Mouse (Mus musculus) liver, embryonic 12.5 days (tissue): Measurements from ENCODE around the gene Zc3h7a. TPM values are rescaled to one million over a fixed set of nuclear protein-coding genes. Genes with fewer than 3 reads are reported as not detected.

Experiments
- ATAC-seq: fragments of 200-750 bp; cut with Nextera tagmentation; 2 replicates; pipeline ENCODE4 v1.8.0; 2017; ENCODE audit warnings: moderate number of reproducible peaks, mild to moderate bottlenecking, moderate library complexity
- H3K27ac ChIP-seq: fragments of 300-500 bp; sonication (generic); 2 replicates; pipeline ENCODE4 v1.5.1; 2016; ENCODE audit warnings: mild to moderate bottlenecking
- H3K27me3 ChIP-seq: fragments of 300-500 bp; sonication (generic); replicated peaks from 2 replicates; pipeline ENCODE4 v1.6.1; 2016; ENCODE audit warnings: mild to moderate bottlenecking, moderate library complexity
- H3K36me3 ChIP-seq: fragments of 300-500 bp; sonication (generic); 2 replicates; pipeline ENCODE4 v1.6.1; 2016; ENCODE audit warnings: mild to moderate bottlenecking, moderate library complexity
- H3K4me1 ChIP-seq: fragments of 300-500 bp; sonication (generic); 2 replicates; pipeline ENCODE4 v1.6.1; 2016
- H3K4me2 ChIP-seq: fragments of 300-500 bp; sonication (generic); 2 replicates; pipeline ENCODE4 v1.6.1; 2016; ENCODE audit warnings: mild to moderate bottlenecking, moderate library complexity
- H3K4me3 ChIP-seq: fragments of 300-500 bp; sonication (generic); 2 replicates; pipeline ENCODE4 v1.5.1; 2016; ENCODE audit warnings: mild to moderate bottlenecking, moderate library complexity
- H3K9ac ChIP-seq: fragments of 300-500 bp; sonication (generic); 2 replicates; pipeline ENCODE4 v1.6.1; 2016; ENCODE audit warnings: mild to moderate bottlenecking, moderate library complexity
- H3K9me3 ChIP-seq: fragments of 300-500 bp; sonication (generic); replicated peaks from 2 replicates; pipeline ENCODE4 v1.6.1; 2016; ENCODE audit warnings: mild to moderate bottlenecking, moderate library complexity
- WGBS: fragments of 180-500 bp; shearing (Covaris S2); methylation state at CpG from one replicate; pipeline ENCODE4 v1.1.7; 2016; ENCODE audit not compliant: insufficient replicate concordance; 5-methylcytosine and 5-hydroxymethylcytosine counted together
- polyA plus RNA-seq: library from polyadenylated mRNA; unstranded; fragments of >200 nt; fragmentation: Nextera tagmentation; extraction: Ambion mirVana; gene quantifications from 2 replicates; pipeline ENCODE4 v1.2.1, GENCODE M21; 2016

Zc3h7a gene
- polyA plus RNA-seq, 1 experiment from 2014 or later = 55.0 TPM

- Histone ChIP-seq H3K36me3 (peaks cover 38% of the 10 kb centered on the region), H3K4me1 (peaks cover 42% of the 10 kb centered on the region), H3K27ac (peak overlapping the region; percentile 91), H3K27me3 (no peaks in the 10 kb centered on the region), H3K4me2 (peak overlapping the region; percentile 85), H3K4me3 (peak overlapping the region; percentile 83), H3K9me3 (no peaks in the 10 kb centered on the region), H3K9ac (peak overlapping the region; percentile 95)
- WGBS = 1% methylated on average over 31 of the region's 34 CpGs
- 0 out of 2 replicates have a peak, but pooled peaks have one; percentile 0 for ATAC-seq
Observed at GRCm38 (mm10) chr16:11133476-11134347, 42.5 kb downstream of the Zc3h7a start.

GRCm38 (mm10) chr16:11132839-11133238 is 43.4 kb downstream of the Zc3h7a start:
- 25% methylated on average over 2 of the region's 2 CpGs for WGBS
- peaks cover 42% of the 10 kb centered on the region for H3K4me1 ChIP-seq
- peak overlapping the region; percentile 95 for H3K9ac ChIP-seq

GRCm38 (mm10) chr16:11128301-11128700 is 47.9 kb downstream of the Zc3h7a start:
- H3K4me3 ChIP-seq = no peak overlapping the region
- peaks cover 23% of the 10 kb centered on the region for H3K4me1 ChIP-seq
- no peak for ATAC-seq
- no peak overlapping the region for H3K9ac ChIP-seq
- H3K36me3 ChIP-seq = peaks cover 58% of the 10 kb centered on the region
- no peak overlapping the region for H3K27ac ChIP-seq
- no peaks in the 10 kb centered on the region for H3K9me3 ChIP-seq
- H3K27me3 ChIP-seq = no peaks in the 10 kb centered on the region
- WGBS = 87% methylated on average over 11 of the region's 11 CpGs
- H3K4me2 ChIP-seq = no peak overlapping the region

More at GRCm38 (mm10) chr16:11132839-11133238, 43.4 kb downstream of the Zc3h7a start:
- Histone ChIP-seq H3K4me2 (peak overlapping the region; percentile 85), H3K36me3 (peaks cover 39% of the 10 kb centered on the region), H3K9me3 (no peaks in the 10 kb centered on the region), H3K27me3 (no peaks in the 10 kb centered on the region), H3K4me3 (peak overlapping the region; percentile 83), H3K27ac (no peak overlapping the region)
- ATAC-seq = no peak

- 93% methylated on average over 2 of the region's 2 CpGs for WGBS
- Histone ChIP-seq H3K9ac (no peak overlapping the region), H3K27me3 (no peaks in the 10 kb centered on the region), H3K27ac (no peak overlapping the region), H3K4me1 (peaks cover under 1% of the 10 kb centered on the region; the same call in 1 of the 2 replicates), H3K4me3 (no peak overlapping the region), H3K4me2 (no peak overlapping the region), H3K36me3 (peaks cover 78% of the 10 kb centered on the region), H3K9me3 (no peaks in the 10 kb centered on the region)
- no peak for ATAC-seq
Observed at GRCm38 (mm10) chr16:11125371-11125770, 50.8 kb downstream of the Zc3h7a start.

GRCm38 (mm10) chr16:11124110-11124509 is 52.1 kb downstream of the Zc3h7a start:
- peaks cover 89% of the 10 kb centered on the region for H3K36me3 ChIP-seq
- H3K4me1 ChIP-seq = no peaks in the 10 kb centered on the region
- no peak overlapping the region for H3K4me3 ChIP-seq
- H3K4me2 ChIP-seq = no peak overlapping the region
- H3K9ac ChIP-seq = no peak overlapping the region
- ATAC-seq = no peak
- H3K27ac ChIP-seq = no peak overlapping the region
- WGBS = 89% methylated on average over 1 of the region's 1 CpGs
- H3K27me3 ChIP-seq = no peaks in the 10 kb centered on the region
- H3K9me3 ChIP-seq = no peaks in the 10 kb centered on the region

- no peak for ATAC-seq
- H3K4me3 ChIP-seq = no peak overlapping the region
- peaks cover 85% of the 10 kb centered on the region for H3K36me3 ChIP-seq
- no peak overlapping the region for H3K9ac ChIP-seq
- H3K27ac ChIP-seq = no peak overlapping the region
- H3K4me2 ChIP-seq = no peak overlapping the region
- no peaks in the 10 kb centered on the region for H3K9me3 ChIP-seq
- 87% methylated on average over 2 of the region's 2 CpGs for WGBS
- H3K27me3 ChIP-seq = no peaks in the 10 kb centered on the region
- H3K4me1 ChIP-seq = no peaks in the 10 kb centered on the region
Observed at GRCm38 (mm10) chr16:11122625-11123024, 53.6 kb downstream of the Zc3h7a start.

- H3K36me3 ChIP-seq = peaks cover 46% of the 10 kb centered on the region
- H3K4me3 ChIP-seq = no peak overlapping the region
- no peak overlapping the region for H3K27ac ChIP-seq
- no peaks in the 10 kb centered on the region for H3K27me3 ChIP-seq
- no peaks in the 10 kb centered on the region for H3K4me1 ChIP-seq
- WGBS = 76% methylated on average over 4 of the region's 4 CpGs
- ATAC-seq = no peak
- no peaks in the 10 kb centered on the region for H3K9me3 ChIP-seq
- H3K4me2 ChIP-seq = no peak overlapping the region
- no peak overlapping the region for H3K9ac ChIP-seq
Observed at GRCm38 (mm10) chr16:11109198-11109740, 66.9 kb downstream of the Zc3h7a start.

GRCm38 (mm10) chr16:11104905-11105304 is 71.3 kb downstream of the Zc3h7a start:
- Histone ChIP-seq H3K4me2 (no peak overlapping the region), H3K27ac (no peak overlapping the region), H3K27me3 (no peaks in the 10 kb centered on the region), H3K9me3 (no peaks in the 10 kb centered on the region), H3K4me1 (no peaks in the 10 kb centered on the region), H3K9ac (no peak overlapping the region), H3K36me3 (peaks cover 49% of the 10 kb centered on the region), H3K4me3 (no peak overlapping the region)
- WGBS = 79% methylated on average over 1 of the region's 1 CpGs
- no peak for ATAC-seq

GRCm38 (mm10) chr16:11097301-11097700 is 78.9 kb downstream of the Zc3h7a start:
- Histone ChIP-seq H3K9ac (no peak overlapping the region), H3K36me3 (peaks cover 46% of the 10 kb centered on the region), H3K27ac (no peak overlapping the region), H3K9me3 (no peaks in the 10 kb centered on the region), H3K4me1 (peaks cover 13% of the 10 kb centered on the region), H3K27me3 (no peaks in the 10 kb centered on the region), H3K4me3 (no peak overlapping the region), H3K4me2 (no peak overlapping the region)
- WGBS = 81% methylated on average over 3 of the region's 3 CpGs
- ATAC-seq = no peak

GRCm38 (mm10) chr16:11093717-11094386 is 82.3 kb downstream of the Zc3h7a start:
- 60% methylated on average over 13 of the region's 13 CpGs for WGBS
- ATAC-seq = peak; percentile 61
- Histone ChIP-seq H3K27me3 (no peaks in the 10 kb centered on the region), H3K4me2 (no peak overlapping the region), H3K36me3 (peaks cover 65% of the 10 kb centered on the region), H3K27ac (peak overlapping the region; percentile 34; the same call in 1 of the 2 replicates), H3K4me3 (no peak overlapping the region), H3K4me1 (peaks cover 13% of the 10 kb centered on the region), H3K9me3 (no peaks in the 10 kb centered on the region), H3K9ac (no peak overlapping the region; the same call in 1 of the 2 replicates)

- Histone ChIP-seq H3K4me2 (no peak overlapping the region), H3K27ac (no peak overlapping the region), H3K36me3 (peaks cover 78% of the 10 kb centered on the region)
Observed at GRCm38 (mm10) chr16:11092523-11092922, 83.7 kb downstream of the Zc3h7a start.

GRCm38 (mm10) chr16:11092061-11092460 is 84.1 kb downstream of the Zc3h7a start:
- Histone ChIP-seq H3K4me3 (no peak overlapping the region), H3K4me1 (peaks cover 13% of the 10 kb centered on the region), H3K36me3 (peaks cover 83% of the 10 kb centered on the region), H3K9ac (no peak overlapping the region), H3K27ac (no peak overlapping the region), H3K9me3 (no peaks in the 10 kb centered on the region), H3K27me3 (no peaks in the 10 kb centered on the region), H3K4me2 (no peak overlapping the region)
- ATAC-seq = no peak
- WGBS = 66% methylated on average over 4 of the region's 4 CpGs

More at GRCm38 (mm10) chr16:11092523-11092922, 83.7 kb downstream of the Zc3h7a start:
- peaks cover 13% of the 10 kb centered on the region for H3K4me1 ChIP-seq
- no peaks in the 10 kb centered on the region for H3K27me3 ChIP-seq
- H3K9me3 ChIP-seq = no peaks in the 10 kb centered on the region
- 53% methylated on average over 3 of the region's 3 CpGs for WGBS
- no peak for ATAC-seq
- no peak overlapping the region for H3K4me3 ChIP-seq
- H3K9ac ChIP-seq = no peak overlapping the region
